15 mouse cellular contexts compared by ENCODE assay signal in the genomic region with DNA sequence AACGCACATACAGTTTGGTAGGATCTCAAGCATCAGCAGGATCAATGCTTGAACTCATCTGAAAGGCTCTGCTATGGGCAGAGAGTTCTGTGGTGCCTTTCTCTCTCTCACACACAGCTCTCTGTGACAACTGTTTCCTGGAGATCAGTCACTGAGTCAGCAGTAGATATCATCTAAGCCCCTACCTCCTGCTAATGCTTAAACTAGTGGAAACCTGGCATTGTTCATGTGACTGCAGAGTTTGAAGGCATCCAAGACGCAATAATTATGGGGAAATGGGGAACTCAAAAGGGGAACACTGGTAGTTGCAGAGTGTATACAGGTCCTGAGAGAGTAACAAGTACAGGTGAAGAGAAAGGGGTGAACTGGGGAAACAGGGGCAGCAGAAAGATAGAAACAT.
"Had no signal": no experiment of that assay in that cellular context is flagged by ENCODE, and none has a peak within 500 bp of the region (broad histone marks: within the 10 kb centered on the region; RNA-seq: fewer than 3 reads in every experiment).

No protein-coding gene starts in this region.

- H3K9me3 ChIP-seq: neural tube, embryonic 15.5 days; stomach, embryonic 15.5 days had no signal

- DNase-seq: retina, postnatal 1 day; right cerebral cortex, adult 18-20 months; right cerebral cortex, postnatal 14 days; right cerebral cortex, postnatal 25 days; right cerebral cortex, postnatal 4 days; spleen, adult 18-20 months; thymus, adult 18-20 months; thymus, adult 2 months; thymus, postnatal 14 days; thymus, postnatal 25 days; thymus, postnatal 36 days; thymus, postnatal 4 days had no signal

- H3K27me3 ChIP-seq: neural tube, embryonic 15.5 days; stomach, embryonic 15.5 days had no signal

- H3K4me1 ChIP-seq: neural tube, embryonic 15.5 days; stomach, embryonic 15.5 days had no signal

- H3K36me3 ChIP-seq: stomach, embryonic 15.5 days had no signal

- H3K4me3 ChIP-seq: neural tube, embryonic 15.5 days; stomach, embryonic 15.5 days had no signal

- H3K9ac ChIP-seq: neural tube, embryonic 15.5 days; stomach, embryonic 15.5 days had no signal

- H3K27ac ChIP-seq: neural tube, embryonic 15.5 days; stomach, embryonic 15.5 days; stomach, postnatal 0 days had no signal

- H3K4me2 ChIP-seq: neural tube, embryonic 15.5 days; stomach, embryonic 15.5 days had no signal
